Mouse (Mus musculus) adrenal gland, adult 2 months (tissue): ENCODE measurements around the gene Olfr516. TPM values are rescaled to one million over a fixed set of nuclear protein-coding genes. Genes with fewer than 3 reads are reported as not detected.
A peak's percentile ranks its signal among the peaks of the same experiment; 100 is the strongest.

ENCODE experiments used
- DNase-seq: peaks from one replicate; pipeline ENCODE4 v3.0.0; 2021
- long read RNA-seq: library from polyadenylated mRNA; stranded (forward); transcript quantifications from one replicate; pipeline ENCODE4 v2.0.0, GENCODE M21; 2021
- polyA plus RNA-seq: library from polyadenylated mRNA; depleted of rRNA; stranded (reverse); fragments of >200 nt; gene quantifications from 2 replicates; pipeline ENCODE4 v1.2.3, GENCODE M21; 2012; rRNA removed
- total RNA-seq, 2 experiments: library from RNA; stranded (reverse); gene quantifications; 2 replicates each; pipeline ENCODE4 v1.2.3; 2021

Olfr516 gene
- total RNA-seq = not detected
- not detected in 2 replicates for polyA plus RNA-seq
- long read RNA-seq = 0 reads

DNA sequence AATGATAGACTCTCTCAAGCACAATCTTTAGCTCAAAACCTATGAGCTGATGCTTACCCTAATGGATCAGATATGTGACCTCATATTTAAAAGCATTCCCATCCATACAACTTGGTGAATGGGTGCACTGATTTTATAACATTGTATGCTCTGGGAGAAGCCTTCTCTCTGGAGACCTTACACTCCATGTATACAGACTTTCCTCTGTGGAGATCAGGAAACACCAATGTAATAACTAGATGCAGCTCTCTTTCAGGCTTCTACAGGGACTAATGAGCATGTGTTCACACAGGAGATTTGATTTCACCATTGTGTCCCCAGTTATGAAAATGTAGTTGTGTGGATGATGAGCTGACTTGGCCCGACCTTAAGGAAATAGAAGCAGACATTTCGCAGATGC, at the start of gene Olfr516:
Olfr516 (minus strand) TSS at position 101 of the 400 bp plus-strand sequence.
- DNase-seq = no peak

DNA sequence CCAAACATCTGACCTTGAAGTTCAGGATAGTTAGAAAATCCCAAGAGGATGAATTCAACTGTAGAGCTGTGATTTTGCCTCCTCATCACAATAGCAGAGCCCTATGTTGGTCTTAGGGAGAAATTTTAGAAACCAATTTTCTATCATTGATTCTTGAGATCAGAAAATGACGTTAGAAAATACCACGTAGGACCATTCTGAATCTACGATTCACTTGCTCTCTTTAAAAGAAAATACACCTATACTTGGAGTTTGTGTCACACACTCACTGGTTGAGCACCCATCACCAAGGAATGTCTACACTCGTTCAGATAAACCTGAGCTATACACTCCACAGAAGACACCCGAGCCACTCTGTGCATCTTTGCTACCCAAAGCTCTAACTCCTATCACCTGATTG, 44.0 kb upstream of the Olfr516 start, which contains the start of gene Olfr519:
Olfr519 (minus strand) TSS at position 101 of the 400 bp plus-strand sequence.
- no peak for DNase-seq

DNA sequence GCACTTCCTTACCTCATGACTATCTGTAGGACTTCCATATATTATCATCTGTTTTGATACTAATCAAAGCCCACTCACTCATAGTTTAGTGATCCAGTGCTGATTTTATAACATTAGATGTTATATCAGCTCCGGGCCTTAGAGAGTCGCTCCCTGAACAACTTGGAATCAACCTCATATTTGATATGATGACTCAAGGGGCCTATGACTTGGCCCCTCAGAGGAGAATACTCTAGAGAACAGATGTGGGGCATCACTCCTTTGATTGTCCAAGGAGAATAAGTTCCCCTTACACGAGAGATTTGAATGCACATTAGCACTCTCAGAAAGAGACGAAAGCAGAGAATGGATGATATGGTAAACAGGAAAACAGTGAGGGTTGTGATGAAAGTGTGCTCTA, 34.6 kb upstream of the Olfr516 start, which contains the start of gene Olfr518:
Olfr518 (minus strand) TSS at position 101 of the 400 bp plus-strand sequence.
- DNase-seq = no peak

DNA sequence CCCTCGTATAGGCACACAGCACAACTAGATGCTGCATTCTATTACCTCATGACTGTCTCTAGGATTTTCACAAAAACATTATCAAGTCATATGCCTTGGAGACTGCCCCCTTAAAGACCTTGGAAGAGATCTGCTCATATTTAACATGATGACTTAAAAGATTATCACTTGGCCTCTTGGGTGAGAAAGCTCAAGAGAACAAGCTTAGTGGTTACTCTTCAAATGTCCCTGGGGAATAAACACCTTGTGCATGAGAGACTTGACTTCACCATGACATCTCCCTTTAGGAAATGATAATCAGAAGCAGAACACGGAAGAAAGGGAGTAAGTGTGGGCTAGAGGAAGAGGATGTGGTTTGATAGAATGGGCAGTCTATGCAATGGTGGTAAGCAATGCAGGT, 21.9 kb upstream of the Olfr516 start, which contains the start of gene Olfr517:
Olfr517 (minus strand) TSS at position 101 of the 400 bp plus-strand sequence.
- no peak for DNase-seq

DNA sequence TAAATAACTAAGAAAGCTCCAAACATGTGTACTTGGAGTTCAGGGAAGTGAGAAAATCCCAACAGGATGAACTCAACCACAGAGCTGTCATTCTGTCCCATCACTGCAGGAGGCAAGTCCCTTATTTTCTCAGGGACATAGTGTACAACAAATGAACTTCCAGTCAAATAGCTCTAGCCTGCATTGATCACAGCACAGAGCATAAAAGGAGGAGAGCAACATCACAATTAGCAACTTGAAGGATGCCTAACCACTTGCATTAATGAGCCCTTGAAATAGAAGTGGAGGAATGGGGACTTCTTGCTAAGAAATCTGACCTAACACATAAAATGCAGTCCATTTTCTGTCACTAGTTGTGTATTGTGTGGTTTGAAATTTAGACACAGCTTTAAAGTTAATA, 24.4 kb downstream of the Olfr516 start, which contains the start of gene Olfr514:
Olfr514 (minus strand) TSS at position 101 of the 400 bp plus-strand sequence.
- no peak for DNase-seq

DNA sequence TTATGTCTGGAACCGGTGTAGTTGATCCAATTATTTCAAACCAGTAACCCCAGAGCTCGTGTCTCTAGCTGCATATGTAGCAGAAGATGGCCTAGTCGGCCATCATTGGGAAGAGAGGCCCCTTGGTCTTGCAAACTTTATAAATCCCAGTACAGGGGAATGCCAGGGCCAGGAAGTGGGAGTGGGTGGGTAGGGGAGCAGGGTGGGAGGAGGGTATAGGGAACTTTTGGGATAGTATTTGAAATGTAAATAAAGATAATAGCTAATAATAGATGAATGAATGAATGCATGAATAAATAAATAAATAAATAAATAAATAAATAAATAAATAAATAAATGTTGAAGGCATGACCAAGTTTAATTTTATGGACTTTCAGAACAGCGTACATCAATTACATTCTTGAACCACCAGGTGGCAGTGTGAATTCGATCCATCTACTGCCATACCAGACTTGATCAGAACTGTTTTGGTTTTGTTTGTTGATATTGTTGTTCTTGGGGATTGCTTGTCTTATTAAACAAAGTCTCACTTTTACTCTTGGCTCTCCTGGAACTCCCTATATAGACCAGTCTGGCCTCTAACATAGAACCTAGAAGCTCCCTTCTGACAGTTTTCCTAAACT, 35.6 kb downstream of the Olfr516 start:
- peak; percentile 6 for DNase-seq

DNA sequence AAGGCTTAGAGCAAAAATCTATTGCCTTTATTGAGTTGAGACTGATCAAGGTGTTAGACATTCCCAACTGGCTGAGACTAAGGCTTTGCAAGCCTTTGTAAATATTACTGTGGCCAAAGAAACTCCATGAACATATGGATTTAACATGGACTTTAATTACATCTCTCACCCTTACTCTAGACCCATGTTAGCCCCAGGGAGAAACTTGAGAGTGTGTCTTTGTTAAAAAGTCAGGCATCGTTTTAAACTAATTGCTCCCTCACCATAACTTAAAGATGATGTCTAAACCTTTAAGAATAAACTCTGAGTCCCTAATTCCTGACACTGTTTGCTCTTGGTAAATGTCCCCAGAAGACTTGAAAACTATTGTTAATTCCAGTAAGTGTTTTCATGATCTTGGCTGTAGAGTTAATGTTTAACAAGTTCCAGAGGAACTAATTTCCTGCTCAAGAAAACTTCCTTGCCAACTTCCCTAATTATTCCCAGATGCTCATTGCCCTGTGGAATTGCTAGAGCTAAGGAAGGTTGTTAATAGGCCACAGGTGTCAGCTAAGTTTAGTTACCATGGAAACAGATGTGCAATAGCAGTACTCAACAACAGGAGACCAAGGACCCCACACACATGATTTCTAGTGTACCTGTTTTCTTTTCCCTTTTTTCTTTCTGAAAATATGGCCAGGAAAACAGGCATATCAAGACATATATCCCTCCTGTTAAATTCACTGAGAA, 53.0 kb downstream of the Olfr516 start:
- no peak for DNase-seq

Other genes with a start within 250 kb of the Olfr516 start
- gene Olfr506, start 239.7 kb downstream of the Olfr516 start, total RNA-seq = not detected
- gene Olfr506, start 239.7 kb downstream of the Olfr516 start, polyA plus RNA-seq = not detected in 2 replicates
- gene Olfr507, start 228.7 kb downstream of the Olfr516 start, total RNA-seq = not detected
- not detected in 2 replicates for gene Olfr507, start 228.7 kb downstream of the Olfr516 start, polyA plus RNA-seq
- not detected for gene Olfr508, start 220.5 kb downstream of the Olfr516 start, total RNA-seq
- gene Olfr508, start 220.5 kb downstream of the Olfr516 start, polyA plus RNA-seq = not detected in 2 replicates
- not detected for gene Olfr509, start 198.6 kb downstream of the Olfr516 start, total RNA-seq
- gene Olfr509, start 198.6 kb downstream of the Olfr516 start, polyA plus RNA-seq = not detected in 2 replicates
- gene Olfr510, start 184.1 kb downstream of the Olfr516 start, total RNA-seq = not detected
- not detected in 2 replicates for gene Olfr510, start 184.1 kb downstream of the Olfr516 start, polyA plus RNA-seq
- not detected for gene Olfr512, start 137.2 kb downstream of the Olfr516 start, total RNA-seq
- gene Olfr512, start 137.2 kb downstream of the Olfr516 start, polyA plus RNA-seq = not detected in 2 replicates
- not detected for gene Olfr513, start 99.6 kb downstream of the Olfr516 start, total RNA-seq
- not detected in 2 replicates for gene Olfr513, start 99.6 kb downstream of the Olfr516 start, polyA plus RNA-seq
- gene Olfr514, start 24.5 kb downstream of the Olfr516 start, total RNA-seq = not detected
- gene Olfr514, start 24.5 kb downstream of the Olfr516 start, polyA plus RNA-seq = not detected in 2 replicates
- gene Olfr517, start 21.9 kb upstream of the Olfr516 start, total RNA-seq = not detected
- gene Olfr517, start 21.9 kb upstream of the Olfr516 start, polyA plus RNA-seq = not detected in 2 replicates
- gene Olfr518, start 34.5 kb upstream of the Olfr516 start, total RNA-seq = not detected
- gene Olfr518, start 34.5 kb upstream of the Olfr516 start, polyA plus RNA-seq = not detected in 2 replicates
- gene Olfr519, start 43.9 kb upstream of the Olfr516 start, total RNA-seq = not detected
- gene Olfr519, start 43.9 kb upstream of the Olfr516 start, polyA plus RNA-seq = not detected in 2 replicates
- gene Nlrp10, start 79.6 kb upstream of the Olfr516 start, total RNA-seq = under 1 TPM; 0.17 to 0.61 TPM
- gene Nlrp10, start 79.6 kb upstream of the Olfr516 start, polyA plus RNA-seq = 0.02 TPM in 2 replicates
- gene Eif3f, start 83.9 kb upstream of the Olfr516 start, total RNA-seq = 100 to 1,000 TPM; 118 to 158 TPM
- 634 and 641 TPM in 2 replicates for gene Eif3f, start 83.9 kb upstream of the Olfr516 start, polyA plus RNA-seq
- gene Tub, start 99.8 kb upstream of the Olfr516 start, total RNA-seq = 10 to 100 TPM; 25.9 to 41.5 TPM
- gene Tub, start 99.8 kb upstream of the Olfr516 start, polyA plus RNA-seq = 13.1 and 26.2 TPM in 2 replicates
- 10 to 100 TPM; 39.6 to 63.7 TPM for gene Ric3, start 232.8 kb upstream of the Olfr516 start, total RNA-seq
- gene Ric3, start 232.8 kb upstream of the Olfr516 start, polyA plus RNA-seq = 98.5 and 106 TPM in 2 replicates